Mouse (Mus musculus) liver, postnatal 0 days (tissue): ENCODE data around the gene Fxyd7. TPM values are rescaled to one million over a fixed set of nuclear protein-coding genes. Genes with fewer than 3 reads are reported as not detected.

Experiments
- ATAC-seq: fragments of 200-750 bp; cut with Nextera tagmentation; 2 replicates; pipeline ENCODE4 v1.8.0; 2017; ENCODE audit warnings: mild to moderate bottlenecking, moderate library complexity
- DNase-seq: peaks from one replicate; pipeline ENCODE4 v3.0.0-alpha.2; 2016
- H3K27ac ChIP-seq: fragments of 300-500 bp; sonication (generic); 2 replicates; pipeline ENCODE4 v1.5.1; 2014; ENCODE audit warnings: antibody characterized with exemption, moderate library complexity, mild to moderate bottlenecking, low read depth
- H3K27me3 ChIP-seq: fragments of 300-500 bp; sonication (generic); 2 replicates; pipeline ENCODE4 v1.6.1; 2014; ENCODE audit warnings: low read length, control low read depth, mixed read lengths; ENCODE audit not compliant: insufficient read depth
- H3K36me3 ChIP-seq: fragments of 300-500 bp; sonication (generic); replicated peaks from 2 replicates; pipeline ENCODE4 v1.6.1; 2014; ENCODE audit warnings: mild to moderate bottlenecking, control low read depth, low read length, moderate library complexity, mixed read lengths; ENCODE audit not compliant: insufficient read depth
- H3K4me1 ChIP-seq: fragments of 300-500 bp; sonication (generic); 2 replicates; pipeline ENCODE4 v1.6.1; 2014; ENCODE audit warnings: antibody characterized with exemption, mild to moderate bottlenecking, control low read depth; ENCODE audit not compliant: insufficient read depth
- H3K4me2 ChIP-seq: fragments of 300-500 bp; sonication (generic); 2 replicates; pipeline ENCODE4 v1.6.1; 2014; ENCODE audit warnings: low read depth, mild to moderate bottlenecking, low read length, moderate library complexity, mixed read lengths
- H3K4me3 ChIP-seq: fragments of 300-500 bp; sonication (generic); 2 replicates; pipeline ENCODE4 v1.5.1; 2014; ENCODE audit warnings: low read depth, low read length
- H3K9ac ChIP-seq: fragments of 300-500 bp; sonication (generic); replicated peaks from 2 replicates; pipeline ENCODE4 v1.6.1; 2014; ENCODE audit warnings: mild to moderate bottlenecking, moderate library complexity
- H3K9me3 ChIP-seq: fragments of 300-500 bp; sonication (generic); 2 replicates; pipeline ENCODE4 v1.6.1; 2016; ENCODE audit warnings: mild to moderate bottlenecking, control low read depth, low read length, mixed read lengths
- CTCF ChIP-seq: sonication (generic); IDR thresholded peaks from 2 replicates; pipeline ENCODE4 v1.5.1; 2016; ENCODE audit warnings: antibody characterized with exemption, low read depth
- EP300 ChIP-seq: IDR thresholded peaks from 2 replicates; pipeline ENCODE4 v1.6.1; 2016; ENCODE audit warnings: antibody characterized with exemption, low read depth, mild to moderate bottlenecking
- WGBS: fragments of 180-500 bp; shearing (Covaris S2); extraction: QIAGEN DNeasy Blood & Tissue Kit; methylation state at CpG from one replicate; pipeline ENCODE4 v1.1.7; 2014; ENCODE audit not compliant: insufficient replicate concordance; 5-methylcytosine and 5-hydroxymethylcytosine counted together
- polyA plus RNA-seq: library from polyadenylated mRNA; unstranded; fragments of >200 nt; fragmentation: Nextera tagmentation; extraction: Ambion mirVana; gene quantifications from 2 replicates; pipeline ENCODE4 v1.2.1, GENCODE M21; 2015

The Fxyd7 gene
- polyA plus RNA-seq, 1 experiment from 2014 or later, result 0.16 TPM

- no peak overlapping the region for H3K4me2 ChIP-seq
- H3K27me3 ChIP-seq, result no peaks in the 10 kb centered on the region
- no peak for TF ChIP-seq CTCF
- TF ChIP-seq EP300, result no peak
- no peak overlapping the region for H3K9ac ChIP-seq
- WGBS, result 73% methylated on average over 9 of the region's 9 CpGs
- H3K36me3 ChIP-seq, result no peaks in the 10 kb centered on the region
- H3K27ac ChIP-seq, result no peak overlapping the region
- ATAC-seq, result no peak
- H3K4me1 ChIP-seq, result 0 out of 2 replicates have a peak, but pooled peaks cover 2% of the 10 kb centered on the region
- H3K9me3 ChIP-seq, result no peaks in the 10 kb centered on the region
- no peak for DNase-seq
- no peak overlapping the region for H3K4me3 ChIP-seq
Measured at GRCm38 (mm10) chr7:31096892-31097564, 45.8 kb upstream of the Fxyd7 start.

DNA sequence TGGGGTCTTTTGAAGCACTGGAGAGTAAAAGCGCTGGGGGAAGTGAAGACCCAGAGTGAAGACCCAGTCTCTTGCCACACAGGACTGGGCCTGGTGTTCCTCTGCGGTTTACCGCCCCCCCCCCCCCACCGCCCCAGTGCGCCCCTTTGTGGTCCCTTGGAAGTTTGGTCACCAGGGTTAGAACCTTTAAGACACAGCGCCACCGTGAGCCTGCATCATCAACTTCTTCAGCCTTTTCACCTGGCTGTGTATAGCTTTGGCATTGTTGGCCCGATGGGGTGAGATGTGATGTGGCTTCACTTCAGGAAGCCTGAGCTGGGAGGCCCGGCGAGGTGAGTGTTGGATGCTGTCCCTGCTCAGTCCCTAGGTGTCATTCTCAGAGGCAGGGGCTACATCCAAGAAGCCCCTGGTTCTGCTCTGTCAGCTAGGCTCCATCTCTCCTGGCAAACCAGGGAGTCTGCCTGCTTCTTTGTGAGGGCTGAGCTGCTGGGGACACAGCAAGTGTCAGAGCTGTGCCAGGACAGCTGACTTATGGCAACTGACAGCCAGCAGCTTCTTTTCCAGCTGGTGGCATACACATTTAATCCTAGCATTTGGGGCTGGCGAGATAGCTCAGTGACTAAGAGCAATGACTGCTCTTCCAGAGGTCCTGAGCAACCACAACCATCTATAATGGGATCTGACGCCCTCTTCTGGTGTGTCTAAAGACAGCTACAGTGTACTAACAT is 43.7 kb upstream of the Fxyd7 start:
- no peak overlapping the region for H3K4me2 ChIP-seq
- ATAC-seq, result no peak

DNA sequence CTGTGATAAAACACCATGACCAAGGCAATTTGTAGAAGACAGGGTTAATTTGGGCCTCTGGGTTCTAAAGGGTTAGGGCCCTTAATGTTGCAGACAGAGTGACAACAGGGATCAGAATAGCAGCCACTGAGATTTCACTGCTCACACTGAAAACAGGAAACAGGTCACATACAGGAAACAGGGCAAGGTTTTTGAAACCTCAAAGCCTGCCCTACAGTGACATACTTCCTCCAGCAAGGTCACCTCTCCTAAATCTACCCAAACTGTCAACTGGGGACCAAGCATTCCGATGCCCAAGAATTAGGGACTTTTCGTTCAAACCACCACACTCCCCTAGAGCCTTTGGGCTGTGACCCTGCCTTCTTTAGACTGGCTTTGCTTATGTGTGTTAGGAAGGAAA is 38.5 kb upstream of the Fxyd7 start:
- H3K9me3 ChIP-seq, result 0 out of 2 replicates have a peak, but pooled peaks cover 2% of the 10 kb centered on the region

More for the DNA sequence above, 43.7 kb upstream of the Fxyd7 start:
- H3K4me3 ChIP-seq, result no peak overlapping the region
- no peak overlapping the region for H3K9ac ChIP-seq
- H3K27ac ChIP-seq, result no peak overlapping the region
- H3K27me3 ChIP-seq, result no peaks in the 10 kb centered on the region
- 0 out of 2 replicates have a peak, but pooled peaks cover 2% of the 10 kb centered on the region for H3K9me3 ChIP-seq
- H3K4me1 ChIP-seq, result 0 out of 2 replicates have a peak, but pooled peaks cover 2% of the 10 kb centered on the region
- no peaks in the 10 kb centered on the region for H3K36me3 ChIP-seq
- DNase-seq, result no peak
- WGBS, result 29% methylated on average over 12 of the region's 12 CpGs
- no peak for TF ChIP-seq EP300
- peak; percentile 44 for TF ChIP-seq CTCF

GRCm38 (mm10) chr7:31088206-31088605 is 36.9 kb upstream of the Fxyd7 start:
- peaks cover 17% of the 10 kb centered on the region for H3K4me1 ChIP-seq
- no peak overlapping the region for H3K9ac ChIP-seq
- TF ChIP-seq CTCF (no peak), EP300 (no peak)
- no peak for DNase-seq
- H3K27ac ChIP-seq, result no peak overlapping the region
- no peaks in the 10 kb centered on the region for H3K27me3 ChIP-seq
- H3K36me3 ChIP-seq, result no peaks in the 10 kb centered on the region
- 59% methylated on average over 3 of the region's 3 CpGs for WGBS
- H3K4me3 ChIP-seq, result no peak overlapping the region
- no peak for ATAC-seq
- 0 out of 2 replicates have a peak, but pooled peaks cover 2% of the 10 kb centered on the region for H3K9me3 ChIP-seq
- H3K4me2 ChIP-seq, result no peak overlapping the region

More for the DNA sequence above, 38.5 kb upstream of the Fxyd7 start:
- H3K4me1 ChIP-seq, result peaks cover 12% of the 10 kb centered on the region
- no peaks in the 10 kb centered on the region for H3K27me3 ChIP-seq
- H3K9ac ChIP-seq, result no peak overlapping the region
- ATAC-seq (peak; percentile 38; the same call in 1 of the 2 replicates), DNase-seq (no peak)
- WGBS, result 22% methylated on average over 2 of the region's 2 CpGs
- no peaks in the 10 kb centered on the region for H3K36me3 ChIP-seq
- H3K4me2 ChIP-seq, result no peak overlapping the region
- TF ChIP-seq EP300 (no peak), CTCF (no peak)
- H3K27ac ChIP-seq, result peak overlapping the region; percentile 44
- H3K4me3 ChIP-seq, result no peak overlapping the region

GRCm38 (mm10) chr7:31087262-31087661 is 36.0 kb upstream of the Fxyd7 start:
- no peak overlapping the region for H3K9ac ChIP-seq
- H3K4me2 ChIP-seq, result no peak overlapping the region
- 24% methylated on average over 2 of the region's 2 CpGs for WGBS
- no peak overlapping the region for H3K4me3 ChIP-seq
- 0 out of 2 replicates have a peak, but pooled peaks cover 2% of the 10 kb centered on the region for H3K9me3 ChIP-seq
- H3K4me1 ChIP-seq, result peaks cover 23% of the 10 kb centered on the region
- ATAC-seq (no peak), DNase-seq (no peak)
- TF ChIP-seq EP300, result no peak
- TF ChIP-seq CTCF, result no peak
- no peaks in the 10 kb centered on the region for H3K36me3 ChIP-seq
- H3K27me3 ChIP-seq, result no peaks in the 10 kb centered on the region
- 0 out of 2 replicates have a peak overlapping the region, but pooled peaks have one; percentile 13 for H3K27ac ChIP-seq

DNA sequence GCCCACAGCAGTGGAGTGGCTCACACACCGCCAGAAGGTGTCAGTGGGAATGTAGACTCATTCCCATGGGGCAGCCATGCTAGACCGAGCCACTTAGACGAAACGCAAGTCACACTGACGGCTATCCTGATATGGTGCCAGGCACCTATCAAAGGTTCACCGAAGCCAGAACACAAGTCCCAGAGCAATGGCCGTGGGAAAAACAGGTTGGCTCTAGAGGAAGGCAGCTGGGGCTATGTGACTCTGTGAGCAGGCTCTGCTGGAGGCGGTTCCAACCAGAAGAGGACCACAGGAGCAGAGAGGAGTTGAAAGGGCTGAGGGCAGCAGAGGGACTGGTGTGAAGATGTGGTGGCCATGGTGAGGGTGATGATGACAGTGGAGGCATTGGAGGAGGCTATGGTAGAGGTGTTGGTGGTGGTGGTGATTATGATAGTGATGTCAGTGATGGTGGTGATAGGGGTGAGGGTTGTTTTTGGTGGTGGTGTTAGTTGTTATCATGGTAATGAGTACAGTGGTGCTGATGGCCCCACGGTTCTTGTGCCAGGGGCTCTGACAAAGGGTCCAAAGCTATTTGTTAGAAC is 35.0 kb upstream of the Fxyd7 start:
- Histone ChIP-seq H3K9me3 (0 out of 2 replicates have a peak, but pooled peaks cover 2% of the 10 kb centered on the region), H3K4me2 (no peak overlapping the region), H3K4me3 (no peak overlapping the region), H3K4me1 (peaks cover 23% of the 10 kb centered on the region), H3K27ac (no peak overlapping the region), H3K36me3 (no peaks in the 10 kb centered on the region), H3K27me3 (no peaks in the 10 kb centered on the region), H3K9ac (no peak overlapping the region)
- 75% methylated on average over 9 of the region's 9 CpGs for WGBS
- TF ChIP-seq EP300 (no peak), CTCF (no peak)
- ATAC-seq (no peak), DNase-seq (no peak)
